Mouse (Mus musculus) layer of hippocampus, adult 9-11 months (tissue): Measurements from ENCODE around the gene Snx29.
"Not testable (repeated sequence)": the region's sequence is repeated elsewhere in the genome, so short reads cannot be mapped to it uniquely, and the experiment has no call there.

ENCODE experiments used
- DNase-seq: peaks from one replicate; pipeline ENCODE4 v3.0.0; 2022

The Snx29 gene

GRCm38 (mm10) chr16:11414631-11415030, 91.9 kb downstream of the Snx29 start:
- DNase-seq, result no peak

- no peak for DNase-seq
Measured at GRCm38 (mm10) chr16:11418183-11418588, 95.5 kb downstream of the Snx29 start.

- DNase-seq, result no peak
Measured at GRCm38 (mm10) chr16:11420311-11421080, 97.8 kb downstream of the Snx29 start.

- DNase-seq, result no peak
Measured at GRCm38 (mm10) chr16:11422165-11422564, 99.5 kb downstream of the Snx29 start.

- no peak for DNase-seq
Measured at GRCm38 (mm10) chr16:11422889-11423610, 100.3 kb downstream of the Snx29 start.

- DNase-seq, result peak; percentile 37
Measured at GRCm38 (mm10) chr16:11423611-11424297, 101.0 kb downstream of the Snx29 start.

- no peak for DNase-seq
Measured at GRCm38 (mm10) chr16:11424568-11425145, 101.9 kb downstream of the Snx29 start.

GRCm38 (mm10) chr16:11425279-11425678, 102.6 kb downstream of the Snx29 start:
- DNase-seq, result no peak

GRCm38 (mm10) chr16:11426810-11427537, 104.3 kb downstream of the Snx29 start:
- DNase-seq, result no peak

GRCm38 (mm10) chr16:11429784-11430183, 107.1 kb downstream of the Snx29 start:
- DNase-seq, result no peak

GRCm38 (mm10) chr16:11430520-11430919, 107.8 kb downstream of the Snx29 start:
- peak; percentile 69 for DNase-seq

GRCm38 (mm10) chr16:11433779-11434178, 111.1 kb downstream of the Snx29 start:
- DNase-seq, result no peak

- no peak for DNase-seq
Measured at GRCm38 (mm10) chr16:11437641-11438040, 114.9 kb downstream of the Snx29 start.

- no peak for DNase-seq
Measured at GRCm38 (mm10) chr16:11439417-11439816, 116.7 kb downstream of the Snx29 start.

GRCm38 (mm10) chr16:11441616-11442015, 118.9 kb downstream of the Snx29 start:
- no peak for DNase-seq

GRCm38 (mm10) chr16:11442534-11442933, 119.8 kb downstream of the Snx29 start:
- DNase-seq, result no peak

- no peak for DNase-seq
Measured at GRCm38 (mm10) chr16:11444626-11445025, 121.9 kb downstream of the Snx29 start.

- DNase-seq, result no peak
Measured at GRCm38 (mm10) chr16:11446977-11447376, 124.3 kb downstream of the Snx29 start.

- no peak for DNase-seq
Measured at GRCm38 (mm10) chr16:11447905-11448304, 125.2 kb downstream of the Snx29 start.

GRCm38 (mm10) chr16:11448696-11449095, 126.0 kb downstream of the Snx29 start:
- DNase-seq, result not testable (repeated sequence)

- DNase-seq, result no peak
Measured at GRCm38 (mm10) chr16:11449344-11449743, 126.6 kb downstream of the Snx29 start.

GRCm38 (mm10) chr16:11450626-11451025, 127.9 kb downstream of the Snx29 start:
- DNase-seq, result no peak

GRCm38 (mm10) chr16:11454871-11455270, 132.2 kb downstream of the Snx29 start:
- DNase-seq, result no peak
